Mouse (Mus musculus) brain, embryonic 14.5 days (tissue): Measurements from ENCODE around the gene Ipcef1.

ENCODE experiments used
- CTCF ChIP-seq: fragments of 200-500 bp; IDR thresholded peaks from 2 replicates; pipeline ENCODE4 v1.5.1; 2012; ENCODE audit warnings: inconsistent platforms, mild to moderate bottlenecking, moderate library complexity, borderline replicate concordance; ENCODE audit not compliant: insufficient read depth, insufficient read length; ENCODE audit errors: extremely low read depth
- POLR2A ChIP-seq: fragments of 200-500 bp; IDR thresholded peaks from 2 replicates; pipeline ENCODE4 v1.6.1; 2012; ENCODE audit warnings: mild to moderate bottlenecking, inconsistent platforms, borderline replicate concordance; ENCODE audit not compliant: poor library complexity, insufficient read depth, insufficient read length, severe bottlenecking; ENCODE audit errors: extremely low read depth

DNA sequence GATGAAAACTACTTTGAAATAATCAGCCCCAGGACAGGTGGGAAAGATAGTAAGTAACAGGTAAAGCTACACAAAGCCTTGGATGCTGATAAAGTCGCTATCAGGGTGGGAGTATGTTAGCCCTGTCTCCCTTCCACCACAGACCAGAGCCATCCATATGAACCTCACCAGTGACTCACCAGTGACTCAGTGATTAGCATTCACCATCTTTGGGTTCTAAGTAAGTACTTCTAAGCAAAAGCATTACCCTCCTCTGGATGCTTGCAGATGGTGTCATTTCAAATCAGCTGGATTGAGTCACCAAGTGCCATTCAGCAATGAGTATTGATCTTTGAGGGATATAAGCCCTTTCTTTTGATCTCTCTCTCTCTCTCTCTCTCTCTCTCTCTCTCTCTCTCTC, 99.2 kb downstream of the Ipcef1 start:
- TF ChIP-seq CTCF (no peak), POLR2A (no peak)
